Mouse (Mus musculus) frontal cortex, postnatal 36 days (tissue): ENCODE data around the gene Cd59b.
"Not testable (repeated sequence)": the region's sequence is repeated elsewhere in the genome, so short reads cannot be mapped to it uniquely, and the experiment has no call there.

Experiments
- DNase-seq, 2 experiments: peaks; one replicate each; pipeline ENCODE4 v3.0.0; 2022; ENCODE audit warnings: low spot score in 2 of 2

Gene Cd59b

GRCm38 (mm10) chr2:104064152-104064551, 5.5 kb upstream of the Cd59b start:
- DNase-seq, result no peak

- not testable (repeated sequence) for DNase-seq
Observed at GRCm38 (mm10) chr2:104065526-104065925, 4.1 kb upstream of the Cd59b start, which contains the start of gene Gm10912. Gene Gm10912, plus strand, starts transcription at chr2:104065826.

GRCm38 (mm10) chr2:104068450-104068849, 1.2 kb upstream of the Cd59b start, which contains the start of gene Gm10799:
Gene Gm10799, minus strand, starts transcription at chr2:104068550.
- not testable (repeated sequence) for DNase-seq

GRCm38 (mm10) chr2:104078285-104078684, 8.6 kb downstream of the Cd59b start:
- not testable (repeated sequence) for DNase-seq

GRCm38 (mm10) chr2:104081436-104082050, 11.9 kb downstream of the Cd59b start:
- DNase-seq, result not testable (repeated sequence)

- DNase-seq, result no peak
Observed at GRCm38 (mm10) chr2:104082474-104082873, 12.8 kb downstream of the Cd59b start.

GRCm38 (mm10) chr2:104084027-104084426, 14.4 kb downstream of the Cd59b start:
- not testable (repeated sequence) for DNase-seq

GRCm38 (mm10) chr2:104087562-104087961, 17.9 kb downstream of the Cd59b start:
- not testable (repeated sequence) for DNase-seq

- DNase-seq, result no peak
Observed at GRCm38 (mm10) chr2:104093305-104093704, 23.7 kb downstream of the Cd59b start.

GRCm38 (mm10) chr2:104095741-104096213, 26.1 kb downstream of the Cd59b start, which contains the start of gene Cd59a:
Gene Cd59a, plus strand, starts transcription at chr2:104095801.
- peak; percentile 32 to 33 for DNase-seq

- no peak for DNase-seq
Observed at GRCm38 (mm10) chr2:104096256-104096655, 26.6 kb downstream of the Cd59b start.

- DNase-seq, result not testable (repeated sequence)
Observed at GRCm38 (mm10) chr2:104096796-104097195, 27.1 kb downstream of the Cd59b start.

GRCm38 (mm10) chr2:104097396-104097795, 27.7 kb downstream of the Cd59b start:
- DNase-seq, result not testable (repeated sequence)

- DNase-seq, result no peak
Observed at GRCm38 (mm10) chr2:104098529-104099230, 29.0 kb downstream of the Cd59b start.

GRCm38 (mm10) chr2:104099231-104099585, 29.6 kb downstream of the Cd59b start:
- DNase-seq, result no peak

- DNase-seq, result no peak
Observed at GRCm38 (mm10) chr2:104099946-104100345, 30.3 kb downstream of the Cd59b start.

- DNase-seq, result no peak
Observed at GRCm38 (mm10) chr2:104104800-104105199, 35.2 kb downstream of the Cd59b start.

GRCm38 (mm10) chr2:104109021-104109420, 39.4 kb downstream of the Cd59b start:
- not testable (repeated sequence) for DNase-seq

GRCm38 (mm10) chr2:104109528-104109927, 39.9 kb downstream of the Cd59b start:
- DNase-seq, result no peak

- DNase-seq, result no peak
Observed at GRCm38 (mm10) chr2:104110031-104110430, 40.4 kb downstream of the Cd59b start.

- DNase-seq, result not testable (repeated sequence)
Observed at GRCm38 (mm10) chr2:104111170-104111797, 41.6 kb downstream of the Cd59b start.

GRCm38 (mm10) chr2:104113563-104113962, 43.9 kb downstream of the Cd59b start:
- DNase-seq, result not testable (repeated sequence)
